Mouse (Mus musculus): ENCODE results near the gene Prune1. TPM values are rescaled to one million over a fixed set of nuclear protein-coding genes. Genes with fewer than 3 reads are reported as not detected.
A peak's percentile ranks its signal among the peaks of the same experiment; 100 is the strongest.

The Prune1 gene
- polyA plus RNA-seq, 1 experiment = 19.1 TPM

GRCm38 (mm10) chr3:95250361-95250760 is 31.5 kb downstream of the Prune1 start:
- peaks cover 6% of the 10 kb centered on the region for H3K4me1 ChIP-seq (ENCODE audit: control insufficient read depth, insufficient read depth, low read length)
- H3K27ac ChIP-seq (ENCODE audit: control insufficient read depth, insufficient read depth, low read depth, low read length) = no peak overlapping the region
- TF ChIP-seq POLR2A (IDR thresholded peaks at IDR 0.05; ENCODE audit: control insufficient read depth, low read depth, low read length) (no peak), CTCF (IDR thresholded peaks at IDR 0.05; ENCODE audit: control insufficient read depth, insufficient read depth, insufficient replicate concordance, low read depth, low read length) (no peak)

DNA sequence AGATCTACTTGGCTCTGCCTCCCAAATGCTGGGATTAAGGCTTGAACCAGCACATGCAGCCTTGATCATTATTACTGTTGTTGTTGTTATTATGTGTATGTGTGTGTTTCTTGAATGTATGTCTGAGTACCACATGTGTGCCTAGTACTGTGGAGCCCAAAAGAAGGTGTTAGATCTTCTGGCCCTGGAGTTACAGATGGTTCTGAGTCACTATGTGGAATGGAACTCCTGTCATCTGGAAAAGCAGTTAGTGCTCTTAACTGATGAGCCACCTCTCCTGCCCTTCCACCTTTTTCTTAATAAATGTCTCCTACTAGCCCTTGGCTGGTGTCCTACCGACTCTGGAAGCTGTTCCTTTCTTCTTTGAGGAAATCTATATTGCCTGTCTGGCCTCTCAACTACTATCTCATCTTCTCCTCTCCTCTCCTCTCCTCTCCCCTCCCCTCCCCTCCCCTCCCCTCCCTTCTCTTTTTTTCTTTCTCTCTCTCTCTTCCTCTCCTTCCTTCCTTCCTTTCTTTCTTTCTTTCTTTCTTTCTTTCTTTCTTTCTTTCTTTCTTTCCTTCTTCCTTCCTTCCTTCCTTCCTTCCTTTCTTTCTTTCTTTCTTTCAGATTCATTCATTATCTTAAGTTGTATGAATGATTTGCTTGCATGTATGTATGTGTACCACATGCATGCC is 34.1 kb downstream of the Prune1 start:
- no peak overlapping the region for H3K4me3 ChIP-seq (ENCODE audit: control insufficient read depth, low read depth, low read length)
- H3K27me3 ChIP-seq (ENCODE audit: control insufficient read depth, insufficient read depth, low read length) = no peaks in the 10 kb centered on the region
- H3K4me1 ChIP-seq (ENCODE audit: control insufficient read depth, insufficient read depth, low read length) = peaks cover 6% of the 10 kb centered on the region
- TF ChIP-seq CTCF (IDR thresholded peaks at IDR 0.05; ENCODE audit: control insufficient read depth, insufficient read depth, insufficient replicate concordance, low read depth, low read length) (no peak), POLR2A (IDR thresholded peaks at IDR 0.05; ENCODE audit: control insufficient read depth, low read depth, low read length) (no peak)
- H3K36me3 ChIP-seq (ENCODE audit: control insufficient read depth, insufficient read depth, low read length) = no peaks in the 10 kb centered on the region
- H3K27ac ChIP-seq (ENCODE audit: control insufficient read depth, insufficient read depth, low read depth, low read length) = no peak overlapping the region

More at GRCm38 (mm10) chr3:95250361-95250760, 31.5 kb downstream of the Prune1 start:
- Histone ChIP-seq H3K36me3 (ENCODE audit: control insufficient read depth, insufficient read depth, low read length) (no peaks in the 10 kb centered on the region), H3K4me3 (ENCODE audit: control insufficient read depth, low read depth, low read length) (no peak overlapping the region), H3K27me3 (ENCODE audit: control insufficient read depth, insufficient read depth, low read length) (no peaks in the 10 kb centered on the region)

GRCm38 (mm10) chr3:95246465-95247231 is 35.2 kb downstream of the Prune1 start:
- no peak for TF ChIP-seq CTCF (IDR thresholded peaks at IDR 0.05; ENCODE audit: control insufficient read depth, insufficient read depth, insufficient replicate concordance, low read depth, low read length)
- no peak for TF ChIP-seq POLR2A (IDR thresholded peaks at IDR 0.05; ENCODE audit: control insufficient read depth, low read depth, low read length)
- Histone ChIP-seq H3K4me3 (ENCODE audit: control insufficient read depth, low read depth, low read length) (no peak overlapping the region), H3K36me3 (ENCODE audit: control insufficient read depth, insufficient read depth, low read length) (no peaks in the 10 kb centered on the region), H3K4me1 (ENCODE audit: control insufficient read depth, insufficient read depth, low read length) (peaks cover 6% of the 10 kb centered on the region), H3K27me3 (ENCODE audit: control insufficient read depth, insufficient read depth, low read length) (no peaks in the 10 kb centered on the region), H3K27ac (ENCODE audit: control insufficient read depth, insufficient read depth, low read depth, low read length) (0 out of 2 replicates have a peak overlapping the region, but pooled peaks have one; percentile 14)

- no peaks in the 10 kb centered on the region; the same call in 1 of the 2 replicates for H3K36me3 ChIP-seq (ENCODE audit: control insufficient read depth, insufficient read depth, low read length)
- H3K4me3 ChIP-seq (ENCODE audit: control insufficient read depth, low read depth, low read length) = peak overlapping the region; percentile 28
- H3K4me1 ChIP-seq (ENCODE audit: control insufficient read depth, insufficient read depth, low read length) = peaks cover 11% of the 10 kb centered on the region
- no peaks in the 10 kb centered on the region for H3K27me3 ChIP-seq (ENCODE audit: control insufficient read depth, insufficient read depth, low read length)
- TF ChIP-seq CTCF (IDR thresholded peaks at IDR 0.05; ENCODE audit: control insufficient read depth, insufficient read depth, insufficient replicate concordance, low read depth, low read length) (no peak), POLR2A (IDR thresholded peaks at IDR 0.05; ENCODE audit: control insufficient read depth, low read depth, low read length) (no peak)
- no peak overlapping the region for H3K27ac ChIP-seq (ENCODE audit: control insufficient read depth, insufficient read depth, low read depth, low read length)
These were observed 38.8 kb downstream of the Prune1 start for GRCm38 (mm10) chr3:95243086-95243485.

GRCm38 (mm10) chr3:95241498-95241897 is 40.4 kb downstream of the Prune1 start, which contains the start of gene Gm128:
Gene Gm128 (minus strand): TSS chr3:95241598.
- H3K27ac ChIP-seq (ENCODE audit: control insufficient read depth, insufficient read depth, low read depth, low read length) = peak within 1 kb of the TSS; percentile 93
- H3K36me3 ChIP-seq (ENCODE audit: control insufficient read depth, insufficient read depth, low read length) = no peaks in the 10 kb centered on the region; the same call in 1 of the 2 replicates
- peak within 1 kb of the TSS; percentile 92 for H3K4me3 ChIP-seq (ENCODE audit: control insufficient read depth, low read depth, low read length)
- H3K27me3 ChIP-seq (ENCODE audit: control insufficient read depth, insufficient read depth, low read length) = no peaks in the 10 kb centered on the region
- TF ChIP-seq POLR2A (IDR thresholded peaks at IDR 0.05; ENCODE audit: control insufficient read depth, low read depth, low read length) (no peak), CTCF (IDR thresholded peaks at IDR 0.05; ENCODE audit: control insufficient read depth, insufficient read depth, insufficient replicate concordance, low read depth, low read length) (no peak)
- H3K4me1 ChIP-seq (ENCODE audit: control insufficient read depth, insufficient read depth, low read length) = peaks cover 11% of the 10 kb centered on the region

DNA sequence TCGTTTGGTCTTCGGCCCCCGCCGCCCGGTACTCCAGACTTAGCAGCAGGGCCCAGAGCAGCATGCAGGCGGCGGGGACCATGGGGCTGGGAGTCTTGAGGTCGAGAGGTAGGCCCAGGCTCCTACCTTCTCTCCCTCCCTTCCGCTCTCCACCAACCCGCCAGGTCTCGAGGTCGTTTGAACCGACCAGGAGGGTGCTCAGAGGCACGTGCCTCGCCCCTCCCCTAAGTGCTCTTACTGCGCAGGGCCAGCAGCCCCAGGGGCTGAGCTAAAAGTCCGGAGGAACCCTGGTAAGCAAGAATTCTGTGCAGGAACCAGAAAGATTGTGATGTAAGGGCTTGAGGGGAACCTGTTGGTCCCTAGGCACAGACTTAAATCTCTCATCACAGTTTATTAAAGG is 41.0 kb downstream of the Prune1 start:
- Histone ChIP-seq H3K4me1 (ENCODE audit: control insufficient read depth, insufficient read depth, low read length) (peaks cover 11% of the 10 kb centered on the region), H3K27me3 (ENCODE audit: control insufficient read depth, insufficient read depth, low read length) (no peaks in the 10 kb centered on the region), H3K4me3 (ENCODE audit: control insufficient read depth, low read depth, low read length) (peak overlapping the region; percentile 92), H3K27ac (ENCODE audit: control insufficient read depth, insufficient read depth, low read depth, low read length) (peak overlapping the region; percentile 93), H3K36me3 (ENCODE audit: control insufficient read depth, insufficient read depth, low read length) (no peaks in the 10 kb centered on the region; the same call in 1 of the 2 replicates)
- peak; percentile 83 for TF ChIP-seq POLR2A (IDR thresholded peaks at IDR 0.05; ENCODE audit: control insufficient read depth, low read depth, low read length)
- no peak for TF ChIP-seq CTCF (IDR thresholded peaks at IDR 0.05; ENCODE audit: control insufficient read depth, insufficient read depth, insufficient replicate concordance, low read depth, low read length)

- TF ChIP-seq CTCF (IDR thresholded peaks at IDR 0.05; ENCODE audit: control insufficient read depth, insufficient read depth, insufficient replicate concordance, low read depth, low read length) (no peak), POLR2A (IDR thresholded peaks at IDR 0.05; ENCODE audit: control insufficient read depth, low read depth, low read length) (no peak)
- Histone ChIP-seq H3K36me3 (ENCODE audit: control insufficient read depth, insufficient read depth, low read length) (no peaks in the 10 kb centered on the region; the same call in 1 of the 2 replicates), H3K4me3 (ENCODE audit: control insufficient read depth, low read depth, low read length) (peak overlapping the region; percentile 92), H3K4me1 (ENCODE audit: control insufficient read depth, insufficient read depth, low read length) (peaks cover 11% of the 10 kb centered on the region), H3K27me3 (ENCODE audit: control insufficient read depth, insufficient read depth, low read length) (no peaks in the 10 kb centered on the region), H3K27ac (ENCODE audit: control insufficient read depth, insufficient read depth, low read depth, low read length) (peak overlapping the region; percentile 93)
These were observed 41.9 kb downstream of the Prune1 start for GRCm38 (mm10) chr3:95239971-95240370.

All from testis, adult 2 months (tissue).